Mouse (Mus musculus) bone marrow, adult 2 months (tissue): ENCODE results near the gene Faap100.

Source experiments
- CTCF ChIP-seq: fragments of 200-500 bp; IDR thresholded peaks from 2 replicates; pipeline ENCODE4 v1.5.1; 2011; ENCODE audit warnings: low read length, control low read depth; ENCODE audit not compliant: control insufficient read depth, insufficient read depth
- POLR2A ChIP-seq: fragments of 200-500 bp; IDR thresholded peaks from 2 replicates; pipeline ENCODE4 v1.6.1; 2011; ENCODE audit warnings: low read depth, mild to moderate bottlenecking, control low read depth, low read length, borderline replicate concordance; ENCODE audit not compliant: control insufficient read depth

DNA sequence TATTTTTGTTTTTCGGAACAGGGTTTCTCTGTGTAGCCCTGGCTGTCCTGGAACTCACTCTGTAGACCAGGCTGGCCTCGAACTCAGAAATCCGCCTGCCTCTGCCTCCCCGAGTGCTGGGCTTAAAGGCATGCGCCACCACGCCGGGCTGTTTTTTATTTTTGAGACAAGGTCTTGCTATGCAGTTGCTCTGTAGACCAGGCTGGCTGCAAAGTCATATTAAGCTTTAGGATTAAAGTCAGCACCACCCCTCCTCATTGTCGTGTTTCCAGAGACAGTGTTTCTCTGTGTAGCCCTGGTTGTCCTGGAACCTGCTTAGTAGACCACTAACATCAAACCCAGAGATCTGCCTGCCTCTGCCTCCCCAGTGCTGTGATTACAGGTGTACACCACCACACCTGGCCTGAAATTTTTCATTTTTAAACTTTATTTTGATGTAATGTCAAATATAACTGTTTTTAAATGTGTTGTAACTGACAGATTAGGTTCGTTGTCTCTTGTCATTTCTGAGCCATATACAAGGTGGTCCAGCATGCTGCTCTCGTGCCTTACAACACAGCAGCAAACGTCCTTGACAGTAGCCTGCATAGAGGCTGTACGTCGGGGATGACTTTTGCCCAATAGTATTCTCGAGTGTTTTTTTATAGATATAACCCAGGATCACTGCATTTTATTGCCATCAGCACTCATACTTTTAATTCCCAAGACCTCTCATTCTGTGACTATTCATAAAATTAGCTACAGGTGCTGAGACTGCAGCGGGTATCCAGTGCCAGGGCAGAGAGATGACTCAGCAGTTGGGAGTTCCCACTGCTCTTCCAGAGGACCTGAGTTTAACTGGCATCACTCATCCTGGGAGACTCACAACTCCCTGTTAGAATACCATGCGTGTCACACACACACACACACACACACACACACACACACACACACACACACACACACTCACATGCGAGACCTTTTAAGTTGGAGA is 24.0 kb downstream of the Faap100 start:
- TF ChIP-seq POLR2A = no peak
- TF ChIP-seq CTCF = no peak
